Mouse (Mus musculus) cerebellum, postnatal 10 days (tissue): ENCODE measurements around the gene Srsf2.

Experiments used
- DNase-seq, 2 experiments: peaks; one replicate each; pipeline ENCODE4 v3.0.0; 2021; ENCODE audit warnings: mixed read lengths in 2 of 2

The Srsf2 gene

DNA sequence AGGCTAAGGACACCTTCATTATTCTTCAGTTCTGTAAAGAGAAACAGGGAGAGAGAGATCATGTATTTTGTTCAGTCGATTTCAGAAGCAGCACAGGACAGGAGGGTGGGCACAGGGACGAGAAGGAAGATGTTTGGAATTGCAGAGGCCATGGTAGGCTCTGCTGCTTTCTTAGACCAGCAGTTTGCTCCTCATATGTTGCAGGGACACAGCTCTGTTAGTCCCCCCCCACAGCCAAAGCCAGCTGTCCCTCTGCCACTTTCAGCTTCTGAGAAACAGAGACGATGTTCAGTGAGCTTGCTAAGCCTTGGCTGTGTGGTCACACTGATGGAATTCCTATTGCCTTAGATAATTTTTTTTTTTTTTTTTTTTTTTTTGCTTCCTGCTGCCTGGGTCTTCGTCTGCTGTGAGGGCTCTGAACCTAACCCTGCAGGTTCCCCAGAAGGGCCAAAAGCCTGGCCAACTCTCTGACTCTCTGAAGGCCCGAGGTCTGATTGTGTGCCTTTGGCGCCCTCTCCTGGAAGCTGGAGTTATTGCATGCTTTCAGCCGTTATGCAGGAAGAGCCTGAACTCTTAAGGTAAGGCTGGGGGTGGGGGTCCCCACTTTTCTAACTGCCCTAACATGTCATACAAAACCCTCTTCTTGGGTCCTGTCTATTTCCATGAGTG is 44.8 kb downstream of the Srsf2 start:
- peak; percentile 95 for DNase-seq

DNA sequence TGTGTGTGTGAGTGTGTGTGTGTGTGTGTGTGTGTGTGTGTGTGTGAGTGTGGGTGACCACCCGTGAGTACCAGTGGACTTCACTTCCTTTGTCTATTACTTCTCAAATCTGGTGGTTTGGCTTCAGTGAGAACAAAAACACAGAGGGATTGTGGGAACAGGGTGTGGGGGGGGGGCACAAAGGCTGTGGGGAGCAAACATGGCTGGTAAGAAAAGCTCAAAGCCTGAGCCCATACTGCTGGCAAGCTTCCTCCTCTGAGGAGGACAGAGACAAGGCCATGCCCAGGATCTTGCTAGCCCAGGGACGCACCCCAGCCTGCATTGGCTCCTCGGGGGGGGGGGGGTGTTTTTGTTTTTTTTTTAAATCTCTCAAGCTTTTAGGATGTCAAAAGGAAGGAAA is 45.4 kb downstream of the Srsf2 start:
- DNase-seq, result peak; percentile 43 to 51

DNA sequence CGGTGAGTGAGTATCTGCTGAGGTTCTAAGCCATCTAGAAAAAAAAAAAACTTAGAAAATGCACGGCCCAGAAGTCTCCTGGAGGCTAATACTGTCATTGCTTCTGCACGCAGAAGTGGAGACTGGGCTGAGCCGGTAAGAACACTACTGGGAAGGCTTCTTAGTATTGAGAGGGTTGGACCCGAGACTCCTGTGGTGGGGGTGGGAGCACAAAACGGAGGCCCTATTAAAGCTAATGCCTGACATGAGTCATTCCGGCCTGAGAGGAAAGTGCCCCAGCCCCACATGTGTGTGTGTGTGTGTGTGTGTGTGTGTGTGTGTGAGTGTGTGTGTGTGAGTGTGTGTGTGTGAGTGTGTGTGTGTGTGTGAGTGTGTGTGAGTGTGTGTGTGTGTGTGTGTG is 45.8 kb downstream of the Srsf2 start:
- DNase-seq, result peak; percentile 19 to 42

DNA sequence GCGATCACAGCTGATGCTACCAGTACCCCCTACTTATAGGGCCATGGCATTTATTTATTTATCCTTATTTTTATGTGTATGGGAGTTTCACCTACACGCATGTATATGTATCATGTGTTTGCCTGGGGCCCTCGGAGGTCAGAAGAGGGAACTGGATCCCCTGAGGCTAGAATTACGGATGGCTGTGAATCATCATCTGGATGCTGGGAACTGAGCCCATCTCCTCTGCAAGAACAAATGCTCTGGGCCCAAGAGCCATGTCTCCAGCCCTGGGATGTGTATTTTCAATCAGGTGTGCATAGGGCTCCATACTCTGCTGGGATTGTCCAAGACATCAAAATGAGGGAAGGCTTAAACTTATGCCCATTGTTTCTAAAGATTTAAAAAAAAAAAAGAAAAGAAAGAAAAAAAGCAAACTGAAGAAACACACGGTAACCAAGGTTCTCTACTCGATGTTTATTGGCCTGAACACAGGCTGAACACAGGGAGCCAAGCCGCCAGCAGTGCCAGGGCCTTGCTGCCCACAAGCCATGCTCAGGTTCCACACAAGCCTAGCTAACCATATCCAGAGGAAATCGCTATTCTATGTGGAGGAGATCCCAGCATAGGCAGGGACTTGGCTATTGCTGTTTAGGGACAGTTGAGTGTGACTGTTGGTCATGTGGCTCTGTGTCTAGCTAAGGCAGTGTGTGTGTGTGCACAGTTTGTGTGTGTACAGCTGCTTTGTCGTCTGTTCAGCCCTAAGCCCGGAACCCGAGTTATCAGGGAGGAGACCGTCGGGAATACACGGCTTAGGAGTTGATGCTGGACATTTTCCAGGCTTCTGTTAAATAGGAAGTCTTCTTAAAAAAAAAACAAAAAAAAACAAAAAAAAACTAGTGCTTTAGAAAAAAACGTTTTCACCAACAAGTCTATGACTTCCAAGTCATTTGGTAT is 46.5 kb downstream of the Srsf2 start:
- DNase-seq, result peak; percentile 62 to 72

DNA sequence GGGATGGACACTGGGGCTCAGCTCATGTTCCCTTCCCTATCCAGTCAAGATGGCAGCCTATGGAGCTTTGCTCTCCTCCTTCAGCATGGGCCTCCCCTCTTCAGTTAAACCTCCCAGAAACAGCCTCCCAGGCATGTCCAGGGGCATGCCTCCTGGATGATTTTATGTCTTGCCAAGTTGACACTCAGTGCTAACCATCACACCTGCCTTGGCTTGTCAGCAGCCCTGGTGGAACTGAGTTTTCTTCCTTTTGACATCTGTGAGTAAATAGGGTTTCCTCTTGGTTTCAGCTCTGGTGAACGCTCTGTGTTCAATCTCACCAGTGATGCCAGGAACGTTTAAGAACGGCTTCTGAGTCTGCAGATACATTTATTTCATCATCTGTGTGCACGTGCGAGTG is 50.2 kb downstream of the Srsf2 start:
- DNase-seq, result no peak

DNA sequence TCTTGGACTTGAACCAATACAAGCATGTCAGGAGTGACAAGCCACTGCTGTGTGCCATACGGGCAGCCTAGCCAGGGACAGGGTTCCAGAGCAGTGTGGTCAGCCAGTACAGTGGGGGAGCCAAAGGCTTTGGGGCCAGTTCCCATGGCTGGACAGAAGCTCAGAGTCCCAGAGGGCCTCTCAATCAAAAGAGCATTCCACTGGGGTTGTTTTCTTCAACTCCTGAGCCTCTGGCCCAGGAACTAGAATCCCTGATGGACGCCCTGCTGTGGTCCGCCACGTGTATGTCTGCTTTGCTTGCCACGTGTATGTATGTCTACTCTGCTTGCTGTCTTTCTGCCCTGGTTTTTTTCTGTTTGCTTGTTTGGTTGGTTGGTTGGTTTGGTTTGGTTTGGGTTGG is 51.8 kb downstream of the Srsf2 start:
- peak; percentile 31 to 40 for DNase-seq
